Mouse (Mus musculus) lung, embryonic 14.5 days (tissue): Measurements from ENCODE around the gene Rcor2. TPM values are rescaled to one million over a fixed set of nuclear protein-coding genes. Genes with fewer than 3 reads are reported as not detected.

Source experiments
- ATAC-seq: fragments of 200-750 bp; cut with Nextera tagmentation; 2 replicates; pipeline ENCODE4 v1.8.0; 2017; ENCODE audit warnings: mild to moderate bottlenecking, moderate TSS enrichment, moderate library complexity; ENCODE audit not compliant: insufficient read depth
- DNase-seq: peaks from one replicate; pipeline ENCODE4 v3.0.0-alpha.2; 2015
- H3K27ac ChIP-seq: fragments of 300-500 bp; sonication (generic); 2 replicates; pipeline ENCODE4 v1.5.1; 2014; ENCODE audit warnings: low read depth, mild to moderate bottlenecking, moderate library complexity
- H3K27me3 ChIP-seq: fragments of 300-500 bp; sonication (generic); 2 replicates; pipeline ENCODE4 v1.6.1; 2014; ENCODE audit warnings: low read length, control low read depth; ENCODE audit not compliant: insufficient read depth
- H3K36me3 ChIP-seq: fragments of 300-500 bp; sonication (generic); 2 replicates; pipeline ENCODE4 v1.6.1; 2014; ENCODE audit warnings: control low read depth; ENCODE audit not compliant: insufficient read depth
- H3K4me1 ChIP-seq: fragments of 300-500 bp; sonication (generic); 2 replicates; pipeline ENCODE4 v1.6.1; 2014; ENCODE audit warnings: antibody characterized with exemption, control low read depth; ENCODE audit not compliant: insufficient read depth
- H3K4me2 ChIP-seq: fragments of 300-500 bp; sonication (generic); 2 replicates; pipeline ENCODE4 v1.6.1; 2014; ENCODE audit warnings: mild to moderate bottlenecking
- H3K4me3 ChIP-seq: fragments of 300-500 bp; sonication (generic); 2 replicates; pipeline ENCODE4 v1.5.1; 2014; ENCODE audit warnings: low read depth, low read length
- H3K9ac ChIP-seq: fragments of 300-500 bp; sonication (generic); 2 replicates; pipeline ENCODE4 v1.6.1; 2014
- H3K9me3 ChIP-seq: fragments of 300-500 bp; sonication (generic); 2 replicates; pipeline ENCODE4 v1.6.1; 2016; ENCODE audit warnings: low read depth, low read length, control low read depth
- CTCF ChIP-seq: IDR thresholded peaks from 2 replicates; pipeline ENCODE4 v1.5.1; 2016; ENCODE audit warnings: antibody characterized with exemption, low read depth
- WGBS: fragments of 180-500 bp; shearing (Covaris S2); extraction: QIAGEN DNeasy Blood & Tissue Kit; methylation state at CpG from one replicate; pipeline ENCODE4 v1.1.7; 2014; 5-methylcytosine and 5-hydroxymethylcytosine counted together
- polyA plus RNA-seq: library from polyadenylated mRNA; unstranded; fragments of >200 nt; fragmentation: Nextera tagmentation; extraction: Ambion mirVana; gene quantifications from 2 replicates; pipeline ENCODE4 v1.2.1, GENCODE M21; 2014

Rcor2 gene
- polyA plus RNA-seq, 1 experiment from 2014 or later, result 7.9 TPM

- DNase-seq (no peak), ATAC-seq (no peak)
- peaks cover 8% of the 10 kb centered on the region; the same call in 1 of the 2 replicates for H3K36me3 ChIP-seq
- H3K9ac ChIP-seq, result no peak overlapping the region; the same call in 1 of the 2 replicates
- H3K27ac ChIP-seq, result peak overlapping the region; percentile 71; the same call in 1 of the 2 replicates
- TF ChIP-seq CTCF, result no peak
- H3K27me3 ChIP-seq, result no peaks in the 10 kb centered on the region
- H3K4me3 ChIP-seq, result peak overlapping the region; percentile 14; the same call in 1 of the 2 replicates
- H3K4me1 ChIP-seq, result peaks cover 18% of the 10 kb centered on the region; the same call in 1 of the 2 replicates
- H3K9me3 ChIP-seq, result no peaks in the 10 kb centered on the region
- 62% methylated on average over 8 of the region's 8 CpGs for WGBS
- peak overlapping the region; percentile 50; the same call in 1 of the 2 replicates for H3K4me2 ChIP-seq
These were observed 27.2 kb downstream of the Rcor2 start for GRCm38 (mm10) chr19:7294098-7294876.

- 42% methylated on average over 15 of the region's 15 CpGs for WGBS
- no peak overlapping the region; the same call in 1 of the 2 replicates for H3K9ac ChIP-seq
- peak; percentile 56; the same call in 1 of the 2 replicates for ATAC-seq
These were observed 28.0 kb downstream of the Rcor2 start for GRCm38 (mm10) chr19:7295071-7295658.

GRCm38 (mm10) chr19:7295959-7296358 lies 28.8 kb downstream of the Rcor2 start:
- H3K36me3 ChIP-seq, result no peaks in the 10 kb centered on the region
- H3K27ac ChIP-seq, result peak overlapping the region; percentile 26; the same call in 1 of the 2 replicates
- no peak for DNase-seq
- no peaks in the 10 kb centered on the region for H3K27me3 ChIP-seq
- peaks cover 18% of the 10 kb centered on the region; the same call in 1 of the 2 replicates for H3K4me1 ChIP-seq
- TF ChIP-seq CTCF, result no peak
- no peak overlapping the region for H3K4me3 ChIP-seq
- 72% methylated on average over 4 of the region's 4 CpGs for WGBS
- H3K9ac ChIP-seq, result no peak overlapping the region
- H3K4me2 ChIP-seq, result no peak overlapping the region; the same call in 1 of the 2 replicates
- no peak for ATAC-seq
- no peaks in the 10 kb centered on the region for H3K9me3 ChIP-seq

More at GRCm38 (mm10) chr19:7295071-7295658, 28.0 kb downstream of the Rcor2 start:
- Histone ChIP-seq H3K9me3 (no peaks in the 10 kb centered on the region), H3K4me1 (peaks cover 18% of the 10 kb centered on the region; the same call in 1 of the 2 replicates), H3K36me3 (0 out of 2 replicates have a peak, but pooled peaks cover 4% of the 10 kb centered on the region), H3K27me3 (no peaks in the 10 kb centered on the region), H3K27ac (peak overlapping the region; percentile 71), H3K4me2 (peak overlapping the region; percentile 50), H3K4me3 (peak overlapping the region; percentile 14)
- no peak for DNase-seq
- TF ChIP-seq CTCF, result no peak

- H3K27me3 ChIP-seq, result no peaks in the 10 kb centered on the region
- no peaks in the 10 kb centered on the region for H3K9me3 ChIP-seq
- H3K36me3 ChIP-seq, result no peaks in the 10 kb centered on the region
- no peak overlapping the region for H3K4me2 ChIP-seq
- H3K4me3 ChIP-seq, result no peak overlapping the region
- no peak overlapping the region for H3K9ac ChIP-seq
- DNase-seq, result peak; percentile 37
- no peak overlapping the region for H3K27ac ChIP-seq
- H3K4me1 ChIP-seq, result peaks cover 11% of the 10 kb centered on the region; the same call in 1 of the 2 replicates
- TF ChIP-seq CTCF, result no peak
- ATAC-seq, result peak; percentile 58
These were observed 31.9 kb downstream of the Rcor2 start for GRCm38 (mm10) chr19:7299052-7299451.

- 94% methylated on average over 1 of the region's 1 CpGs for WGBS
- H3K4me1 ChIP-seq, result 0 out of 2 replicates have a peak, but pooled peaks cover 4% of the 10 kb centered on the region
- ATAC-seq (no peak), DNase-seq (no peak)
- no peaks in the 10 kb centered on the region for H3K9me3 ChIP-seq
- H3K4me2 ChIP-seq, result no peak overlapping the region
- no peak overlapping the region for H3K9ac ChIP-seq
- H3K27ac ChIP-seq, result no peak overlapping the region
- H3K36me3 ChIP-seq, result no peaks in the 10 kb centered on the region
- TF ChIP-seq CTCF, result no peak
- H3K27me3 ChIP-seq, result no peaks in the 10 kb centered on the region
- H3K4me3 ChIP-seq, result no peak overlapping the region
These were observed 33.0 kb downstream of the Rcor2 start for GRCm38 (mm10) chr19:7300078-7300477.

- ATAC-seq, result no peak
- Histone ChIP-seq H3K9ac (no peak overlapping the region), H3K27me3 (no peaks in the 10 kb centered on the region), H3K4me3 (no peak overlapping the region), H3K9me3 (no peaks in the 10 kb centered on the region), H3K36me3 (no peaks in the 10 kb centered on the region), H3K27ac (peak overlapping the region; percentile 9; the same call in 1 of the 2 replicates), H3K4me2 (no peak overlapping the region), H3K4me1 (no peaks in the 10 kb centered on the region; the same call in 1 of the 2 replicates)
- DNase-seq, result peak; percentile 28
- TF ChIP-seq CTCF, result no peak
- WGBS, result 82% methylated on average over 7 of the region's 7 CpGs
These were observed 34.7 kb downstream of the Rcor2 start for GRCm38 (mm10) chr19:7301647-7302492.
